Mouse (Mus musculus) neural tube, embryonic 12.5 days (tissue): ENCODE measurements at regions not wholly inside any gene's neighbourhood (a gene's known extent, or its start where the extent isn't known, plus 50 kb on each side); places are given as distances from the start of the nearest gene placed in this dataset.
"Not testable (repeated sequence)": the region's sequence is repeated elsewhere in the genome, so short reads cannot be mapped to it uniquely, and the experiment has no call there.

Experiments used
- ATAC-seq: fragments of 200-750 bp; cut with Nextera tagmentation; 2 replicates; pipeline ENCODE4 v1.8.0; 2017; ENCODE audit warnings: low read depth, mild to moderate bottlenecking, moderate TSS enrichment, moderate library complexity; ENCODE audit not compliant: low FRiP score
- H3K27ac ChIP-seq: fragments of 300-500 bp; sonication (generic); 2 replicates; pipeline ENCODE4 v1.5.1; 2016
- H3K27me3 ChIP-seq: fragments of 300-500 bp; sonication (generic); replicated peaks from 2 replicates; pipeline ENCODE4 v1.6.1; 2016; ENCODE audit warnings: mild to moderate bottlenecking
- H3K36me3 ChIP-seq: fragments of 300-500 bp; sonication (generic); 2 replicates; pipeline ENCODE4 v1.6.1; 2016; ENCODE audit warnings: mild to moderate bottlenecking
- H3K4me1 ChIP-seq: fragments of 300-500 bp; sonication (generic); 2 replicates; pipeline ENCODE4 v1.6.1; 2016
- H3K4me2 ChIP-seq: fragments of 300-500 bp; sonication (generic); replicated peaks from 2 replicates; pipeline ENCODE4 v1.6.1; 2016; ENCODE audit warnings: mild to moderate bottlenecking
- H3K4me3 ChIP-seq: fragments of 300-500 bp; sonication (generic); 2 replicates; pipeline ENCODE4 v1.5.1; 2016
- H3K9ac ChIP-seq: fragments of 300-500 bp; sonication (generic); 2 replicates; pipeline ENCODE4 v1.6.1; 2016; ENCODE audit warnings: mild to moderate bottlenecking
- H3K9me3 ChIP-seq: fragments of 300-500 bp; sonication (generic); 2 replicates; pipeline ENCODE4 v1.6.1; 2016; ENCODE audit warnings: mild to moderate bottlenecking
- WGBS: fragments of 180-500 bp; shearing (Covaris S2); methylation state at CpG from one replicate; pipeline ENCODE4 v1.1.7; 2016; 5-methylcytosine and 5-hydroxymethylcytosine counted together

DNA sequence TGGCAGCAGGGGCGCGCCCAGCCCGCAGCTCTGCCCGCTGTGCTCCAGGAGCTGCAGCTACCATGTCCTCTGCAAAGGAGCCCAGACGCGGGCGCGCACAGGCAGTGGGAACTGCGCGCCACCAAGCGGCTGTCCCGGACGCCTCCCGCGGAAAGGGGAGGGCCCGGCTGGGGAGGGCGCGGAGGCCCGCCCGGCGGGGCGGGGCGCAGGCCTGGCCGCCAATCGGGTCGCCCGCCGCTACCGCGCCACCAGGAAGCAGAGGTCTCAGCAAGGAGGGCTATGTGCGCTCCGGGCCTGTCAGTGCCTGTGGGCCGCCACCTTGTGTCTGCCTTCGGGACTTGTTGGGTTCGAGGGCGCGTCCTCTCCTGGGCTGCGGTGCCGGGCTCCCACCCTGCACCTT, 367.0 kb upstream of the Ywhaq start:
- not testable (repeated sequence) for H3K9ac ChIP-seq, H3K36me3 ChIP-seq

DNA sequence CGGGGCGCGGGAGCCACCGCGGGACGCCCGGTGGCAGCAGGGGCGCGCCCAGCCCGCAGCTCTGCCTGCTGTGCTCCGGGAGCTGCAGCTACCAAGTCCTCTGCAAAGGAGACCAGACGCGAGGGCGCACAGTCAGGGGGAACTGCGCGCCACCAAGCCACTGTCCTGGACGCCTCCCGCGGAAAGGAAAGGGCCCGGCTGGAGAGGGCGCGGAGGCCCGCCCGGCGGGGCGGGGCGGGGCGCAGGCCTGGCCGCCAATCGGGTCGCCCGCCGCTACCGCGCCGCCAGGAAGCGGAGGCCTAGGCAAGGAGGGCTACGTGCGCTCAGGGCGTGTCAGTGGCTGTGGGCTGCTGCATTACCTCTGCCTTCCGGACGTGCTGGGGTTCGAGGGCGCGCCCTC, 361.3 kb upstream of the Ywhaq start:
- Histone ChIP-seq H3K4me3 (0 out of 2 replicates have a peak overlapping the region, but pooled peaks have one; percentile 7), H3K4me2 (peak overlapping the region; percentile 34; the same call in 1 of the 2 replicates)
- H3K27ac ChIP-seq, ATAC-seq, H3K9ac ChIP-seq, H3K9me3 ChIP-seq, H3K27me3 ChIP-seq, H3K4me1 ChIP-seq, H3K36me3 ChIP-seq: not testable (repeated sequence)
- WGBS = 7% methylated on average over 44 of the region's 45 CpGs

More for the DNA sequence above, 367.0 kb upstream of the Ywhaq start:
- WGBS = 2% methylated on average over 31 of the region's 39 CpGs
- H3K27me3 ChIP-seq, H3K27ac ChIP-seq, H3K4me1 ChIP-seq, H3K9me3 ChIP-seq: not testable (repeated sequence)
- Histone ChIP-seq H3K4me2 (peak overlapping the region; percentile 56), H3K4me3 (peak overlapping the region; percentile 35)
- ATAC-seq = peak; percentile 89

DNA sequence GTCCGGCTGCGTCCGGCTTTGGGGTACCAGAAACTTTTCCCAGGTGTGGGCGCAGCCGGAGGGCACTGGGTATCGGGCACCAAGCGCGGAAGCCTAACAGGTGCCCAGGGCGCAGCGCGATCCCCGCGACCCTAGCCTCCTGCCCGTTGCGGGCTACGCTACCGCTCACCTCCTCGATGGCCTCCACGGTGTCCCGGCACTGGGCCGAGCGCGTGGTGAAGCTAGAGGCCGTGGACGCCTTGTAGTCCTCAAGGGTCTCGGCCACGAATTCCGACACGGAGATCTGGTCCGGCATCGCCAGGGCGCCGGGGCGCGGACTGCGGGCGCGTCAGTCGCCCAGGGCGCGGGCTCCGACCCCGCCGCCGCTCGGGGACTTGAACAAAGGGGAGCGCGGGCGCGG, 360.9 kb upstream of the Ywhaq start:
- not testable (repeated sequence) for H3K27ac ChIP-seq, H3K4me1 ChIP-seq, H3K36me3 ChIP-seq, H3K27me3 ChIP-seq, H3K9ac ChIP-seq, ATAC-seq, H3K9me3 ChIP-seq
- WGBS = 31% methylated on average over 46 of the region's 50 CpGs
- H3K4me2 ChIP-seq = peak overlapping the region; percentile 34; the same call in 1 of the 2 replicates
- 0 out of 2 replicates have a peak overlapping the region, but pooled peaks have one; percentile 7 for H3K4me3 ChIP-seq

DNA sequence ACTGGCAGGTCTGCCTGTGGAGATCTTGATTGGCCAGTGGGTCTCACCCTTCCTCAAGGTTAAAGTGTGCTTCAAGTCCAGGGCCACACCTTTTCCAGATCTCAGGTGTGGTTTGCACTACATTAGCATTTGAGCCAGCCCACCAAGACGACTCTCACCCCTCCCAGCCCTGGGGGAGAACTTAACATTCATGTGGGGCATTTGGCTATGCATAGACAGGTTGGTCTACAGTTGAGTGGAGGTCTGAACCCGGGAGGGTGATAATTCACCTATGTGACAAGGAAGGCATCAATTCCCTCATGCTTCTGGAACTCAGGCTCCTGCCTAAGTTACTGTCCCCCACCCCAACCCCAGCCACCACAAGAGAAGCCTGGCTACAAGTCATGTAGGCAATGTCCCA, 350.3 kb upstream of the Ywhaq start:
- WGBS = 83% methylated on average over 2 of the region's 2 CpGs
- H3K9ac ChIP-seq, ATAC-seq: not testable (repeated sequence)

More for the DNA sequence above, 350.3 kb upstream of the Ywhaq start:
- not testable (repeated sequence) for H3K9me3 ChIP-seq, H3K4me3 ChIP-seq, H3K27ac ChIP-seq, H3K4me1 ChIP-seq, H3K27me3 ChIP-seq, H3K4me2 ChIP-seq, H3K36me3 ChIP-seq
